Mouse (Mus musculus): Measurements from ENCODE around the gene Slc25a20.

- no peak for TF ChIP-seq CTCF (IDR thresholded peaks at IDR 0.05; ENCODE audit: low read depth)
- no peak for TF ChIP-seq EP300 (IDR thresholded peaks at IDR 0.05; ENCODE audit: low read depth)
These were observed at the start of gene Slc25a20 for GRCm38 (mm10) chr9:108661677-108662612.
